20 mouse cellular contexts compared by ENCODE assay signal in the genomic region with DNA sequence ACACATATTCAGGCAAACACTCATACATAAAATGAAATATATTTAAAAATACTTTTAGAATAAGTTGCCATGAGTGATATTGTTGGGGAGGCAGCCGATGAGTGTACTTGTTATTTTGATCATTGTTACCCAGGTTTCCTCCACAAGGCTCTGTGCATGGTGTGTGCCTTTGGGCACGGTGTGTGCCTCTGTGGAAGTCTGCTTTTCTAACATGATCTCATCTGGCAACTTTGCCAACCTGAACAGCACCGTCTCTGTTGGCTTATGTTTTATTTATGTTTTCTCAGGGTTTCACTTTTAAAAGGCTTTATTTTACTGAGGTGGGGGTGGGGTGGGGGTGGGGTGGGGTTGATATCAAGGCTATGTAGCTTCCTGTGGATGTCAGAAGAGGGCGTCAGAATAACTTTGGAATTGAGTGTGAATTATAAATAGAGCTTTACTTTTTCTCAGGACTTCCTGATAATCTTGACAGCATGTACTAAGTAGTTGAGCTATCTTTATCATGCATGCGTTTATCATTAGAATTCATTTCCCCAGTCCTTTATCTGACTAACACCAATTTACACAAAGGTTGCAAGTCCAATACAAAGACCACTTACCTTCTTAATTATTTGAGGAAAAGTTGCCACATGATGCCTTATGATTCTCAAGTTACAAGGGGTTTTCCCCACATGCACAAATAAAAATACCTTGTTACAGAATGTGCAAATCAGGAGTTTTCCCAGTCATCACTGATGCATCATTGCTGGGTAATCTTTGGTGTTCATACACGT.
DNase-seq lines count a peak whose midpoint lies in the region; ATAC-seq and TF ChIP-seq lines count a peak whose summit lies in the region.
"Had no signal": no experiment of that assay in that cellular context is flagged by ENCODE, and none has a peak within 500 bp of the region (broad histone marks: within the 10 kb centered on the region; RNA-seq: fewer than 3 reads in every experiment).

No protein-coding gene starts in this region.

- no peak overlapping the region for H3K4me3 ChIP-seq in CH12.LX (replicated peaks in 1 of 3; ENCODE audit: low read depth in 2 of 3, low read length in 2 of 3, poor library complexity in 1 of 3)
- H3K4me3 ChIP-seq in liver, embryonic 13.5 days (replicated peaks), result no peak overlapping the region
- no peak overlapping the region for H3K4me3 ChIP-seq in lung, adult 2 months (replicated peaks; ENCODE audit: extremely low read depth, low read depth, low read length)
- H3K4me3 ChIP-seq: embryonic facial prominence, embryonic 15.5 days; forebrain, embryonic 10.5 days had no signal

- H3K27me3 ChIP-seq in CH12.LX (replicated peaks), result no peaks in the 10 kb centered on the region
- no peaks in the 10 kb centered on the region for H3K27me3 ChIP-seq in liver, embryonic 13.5 days
- H3K27me3 ChIP-seq: embryonic facial prominence, embryonic 15.5 days had no signal

- no peak for TF ChIP-seq CTCF in CH12.LX (conservative IDR thresholded peaks at IDR 0.05 in 1 of 2, IDR thresholded peaks at IDR 0.05 in 1 of 2; ENCODE audit: low read depth in 2 of 2, low read length in 2 of 2)
- no peak for TF ChIP-seq CTCF in lung, adult 2 months (IDR thresholded peaks at IDR 0.05; ENCODE audit: insufficient read depth, low read length)

- in situ Hi-C loops in CH12.LX (cut with MboI; ENCODE audit: low pct_ligation_motif_present, low pct_unique_long_range_greater_than_20kb, low sequenced_read_pairs), result loop anchor here (10.0 kb wide), 1 partner anchor 104 kb away; no protein-coding TSS in a partner anchor

- dilution Hi-C loops in CH12.LX (cut with MboI; ENCODE audit: extremely low pct_ligation_motif_present, extremely low pct_unique_long_range_greater_than_20kb, low sequenced_read_pairs), result no loop called here

- DNase-seq in layer of hippocampus, adult 11-12 months (ENCODE audit: low spot score), result peak; percentile 24
- no peak for DNase-seq in layer of hippocampus, adult 9-10 months (ENCODE audit: low spot score)
- DNase-seq in CH12.LX (ENCODE audit: extremely low read depth) (peak; percentile 61), MEL-GATA-1-ER (ENCODE audit: extremely low read depth, low read depth) (peak; percentile 52)
- DNase-seq in liver, embryonic 13.5 days, result no peak
- DNase-seq in gastrocnemius, postnatal 14 days, result no peak
- no peak for DNase-seq in gastrocnemius, postnatal 4 days (ENCODE audit: low spot score in 2 of 2)
- no peak for DNase-seq in lung, adult 2 months
- DNase-seq: adrenal gland, postnatal 25 days; cerebellum, postnatal 10 days; embryo, embryonic 11 days; heart, postnatal 4 days; kidney, adult 9 months; kidney, postnatal 36 days; layer of hippocampus, postnatal 36 days; lung, postnatal 4 days; midbrain, embryonic 14.5 days; retina, postnatal 1 day had no signal

- intact Hi-C loops in gastrocnemius, postnatal 14 days (cut with DNase I; ENCODE audit: low total_unique reads), result no loop called here

- no peak for TF ChIP-seq POLR2A in CH12.LX (IDR thresholded peaks at IDR 0.05; ENCODE audit: low read depth, low read length)
- no peak for TF ChIP-seq POLR2A in lung, adult 2 months (IDR thresholded peaks at IDR 0.05; ENCODE audit: borderline replicate concordance, extremely low read depth, low read depth, low read length)

- ATAC-seq in liver, embryonic 13.5 days (ENCODE audit: low read depth), result peak; percentile 33; the same call in 1 of the 2 replicates

- H3K4me1 ChIP-seq in CH12.LX (ENCODE audit: control insufficient read depth in 1 of 2, insufficient read depth in 2 of 2), result peaks cover 15 to 78% of the 10 kb centered on the region in 2 experiments
- H3K4me1 ChIP-seq in liver, embryonic 13.5 days (replicated peaks), result peaks cover 88% of the 10 kb centered on the region
- peaks cover 4% of the 10 kb centered on the region; the same call in 1 of the 2 replicates for H3K4me1 ChIP-seq in lung, adult 2 months (ENCODE audit: control insufficient read depth, insufficient read depth, low read length)

- TF ChIP-seq RAD21 in CH12.LX (IDR thresholded peaks at IDR 0.05; ENCODE audit: low read depth, low read length), result no peak

- H3K9ac ChIP-seq in CH12.LX (ENCODE audit: insufficient read depth, low read depth), result no peak overlapping the region
- H3K9ac ChIP-seq in liver, embryonic 13.5 days, result peak overlapping the region; percentile 38
- H3K9ac ChIP-seq: embryonic facial prominence, embryonic 15.5 days had no signal

- peaks cover 0 to 16% of the 10 kb centered on the region in 2 experiments for H3K36me3 ChIP-seq in CH12.LX (replicated peaks in 1 of 2; ENCODE audit: control insufficient read depth in 1 of 2, insufficient read depth in 1 of 2, low read length in 1 of 2)
- H3K36me3 ChIP-seq in liver, embryonic 13.5 days, result no peaks in the 10 kb centered on the region
- H3K36me3 ChIP-seq: embryonic facial prominence, embryonic 15.5 days; forebrain, embryonic 10.5 days had no signal

- no peaks in the 10 kb centered on the region for H3K9me3 ChIP-seq in CH12.LX (replicated peaks; ENCODE audit: low read length)
- no peaks in the 10 kb centered on the region for H3K9me3 ChIP-seq in liver, embryonic 13.5 days (replicated peaks)
- H3K9me3 ChIP-seq: embryonic facial prominence, embryonic 15.5 days; forebrain, embryonic 10.5 days had no signal

- H3K27ac ChIP-seq in CH12.LX (ENCODE audit: insufficient read depth, low read depth), result no peak overlapping the region
- H3K27ac ChIP-seq in liver, embryonic 13.5 days, result peak overlapping the region; percentile 84
- H3K27ac ChIP-seq: embryonic facial prominence, embryonic 15.5 days; forebrain, embryonic 10.5 days had no signal

- H3K4me2 ChIP-seq in CH12.LX (ENCODE audit: insufficient read depth, low read depth, poor library complexity, severe bottlenecking), result no peak overlapping the region; the same call in 1 of the 2 replicates
- peak overlapping the region; percentile 23 for H3K4me2 ChIP-seq in liver, embryonic 13.5 days
- H3K4me2 ChIP-seq: embryonic facial prominence, embryonic 15.5 days had no signal

- H3K79me2 ChIP-seq in CH12.LX (replicated peaks; ENCODE audit: control insufficient read depth, extremely low read depth, insufficient read depth, poor library complexity, severe bottlenecking), result no peaks in the 10 kb centered on the region; the same call in 1 of the 2 replicates

- no peak for TF ChIP-seq EP300 in CH12.LX (IDR thresholded peaks at IDR 0.05; ENCODE audit: low read length)

- WGBS in liver, embryonic 13.5 days (ENCODE audit: insufficient replicate concordance), result 20% methylated on average over 6 of the region's 6 CpGs
- 29% methylated on average over 6 of the region's 6 CpGs for WGBS in lung, adult 2 months

TF ChIP-seq in CH12.LX, 34 proteins besides CTCF, POLR2A, EP300 and RAD21:
- 0 out of 2 replicates have a peak, but pooled peaks have one; percentile 23 for TF ChIP-seq IRF4 (IDR thresholded peaks at IDR 0.05; ENCODE audit: low read depth, low read length)
- TF ChIP-seq UBTF (IDR thresholded peaks at IDR 0.05; ENCODE audit: low read depth, low read length), result no peak
- no peak for TF ChIP-seq NRF1 (IDR thresholded peaks at IDR 0.05; ENCODE audit: low read depth, low read length)
- 0 out of 2 replicates have a peak, but pooled peaks have one; percentile 15 for TF ChIP-seq MYC (IDR thresholded peaks at IDR 0.05; ENCODE audit: low read depth, low read length)
- no peak for TF ChIP-seq USF2 (conservative IDR thresholded peaks at IDR 0.05; ENCODE audit: low read depth, low read length)
- TF ChIP-seq ETS1 (conservative IDR thresholded peaks at IDR 0.05; ENCODE audit: low read depth, low read length), result peak; percentile 63; the same call in 1 of the 2 replicates
- no peak for TF ChIP-seq ZKSCAN1 (IDR thresholded peaks at IDR 0.05; ENCODE audit: borderline replicate concordance, low read depth, low read length)

Comparison
In these comparisons a context has a peak if more than half of its experiments do, and no peak if none do; other contexts are left out.
1. DNase-seq: peak in layer of hippocampus, adult 11-12 months (single experiment), CH12.LX (single experiment) and MEL-GATA-1-ER (single experiment); none in layer of hippocampus, adult 9-10 months (single experiment), liver, embryonic 13.5 days (single experiment), gastrocnemius, postnatal 14 days (single experiment), gastrocnemius, postnatal 4 days (0 of 2) and lung, adult 2 months (single experiment).